Mouse (Mus musculus): ENCODE results near the gene Prr22.

The Prr22 gene

DNA sequence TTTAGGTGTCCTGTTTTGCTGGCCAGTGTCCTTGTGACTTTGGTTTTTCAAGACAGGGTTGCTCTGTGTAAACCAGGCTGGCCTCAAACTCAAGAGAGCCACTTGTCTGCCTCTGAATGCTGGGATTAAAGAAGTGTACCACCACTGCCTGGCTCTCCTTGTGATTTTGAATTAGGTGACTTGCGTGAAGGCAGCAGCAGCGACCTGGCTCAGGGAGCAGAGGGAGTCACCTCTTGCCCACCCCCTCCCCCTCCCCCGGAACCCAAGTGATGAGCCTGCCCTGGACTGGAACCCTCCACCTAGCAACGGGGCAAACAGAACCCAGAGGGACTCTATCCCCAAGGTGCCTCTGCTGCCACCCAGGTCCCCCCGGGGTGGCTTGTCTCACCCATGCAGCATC lies at the start of gene Prr22:
Prr22 (plus strand) TSS at position 301 of the 400 bp plus-strand sequence.
- DNase-seq (ENCODE audit: low read depth), result no peak

DNA sequence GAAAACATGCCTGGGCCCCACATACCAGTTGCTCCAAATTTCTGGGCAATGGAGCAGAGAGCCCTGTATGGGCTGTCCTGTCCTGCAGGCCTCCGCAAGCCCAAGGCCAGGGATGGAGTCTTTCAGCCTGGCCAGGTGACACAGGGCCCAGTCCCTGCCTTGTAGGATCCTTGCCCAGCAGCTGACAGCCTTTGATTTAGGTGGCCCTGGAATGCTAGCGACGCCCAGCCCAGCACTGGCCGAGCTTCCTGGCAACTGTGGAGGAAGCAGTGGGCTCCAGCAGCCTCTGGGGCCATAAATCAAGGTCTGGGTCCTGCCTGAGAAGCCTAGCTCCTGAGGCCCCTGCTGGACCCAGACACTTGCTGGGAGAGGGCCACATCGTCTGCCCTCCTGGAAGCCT lies 47.6 kb upstream of the Prr22 start:
- DNase-seq (ENCODE audit: low read depth), result no peak

DNA sequence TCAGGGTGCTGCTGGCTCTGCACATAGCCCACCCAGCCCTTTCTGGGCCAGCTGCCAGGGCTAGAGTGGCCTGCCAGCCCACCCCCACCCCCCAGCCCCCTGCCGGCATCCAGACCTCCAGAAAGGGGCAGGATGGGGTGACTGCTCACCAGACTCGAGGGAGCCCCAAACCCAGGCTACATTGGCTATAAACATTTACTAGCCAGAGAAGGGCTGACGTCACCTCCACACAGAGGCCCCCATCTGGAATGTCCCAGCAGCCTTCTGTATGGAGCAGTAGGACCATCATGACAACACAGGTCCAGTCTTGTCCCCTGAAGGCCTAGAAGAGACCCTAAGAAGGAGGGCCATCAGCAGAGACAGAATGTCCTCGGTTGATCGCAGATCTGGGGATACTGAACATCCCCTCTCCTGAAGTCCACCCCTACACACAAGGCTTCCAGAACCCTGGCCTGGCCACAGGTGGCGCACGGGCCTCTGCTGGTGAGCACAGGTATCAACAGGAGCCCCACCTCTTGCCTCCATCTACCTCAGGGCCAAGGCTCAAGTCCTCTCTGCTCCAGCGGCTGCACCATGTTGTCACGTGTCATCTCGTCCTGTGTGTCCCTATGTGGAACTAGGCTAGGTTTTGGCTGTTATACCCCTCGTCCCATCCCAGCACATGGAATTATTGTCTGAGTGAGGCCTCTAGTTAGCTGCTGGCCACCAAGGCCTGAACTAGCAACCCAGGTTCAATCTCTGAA lies 46.5 kb upstream of the Prr22 start:
- no peak for DNase-seq (ENCODE audit: low read depth)

DNA sequence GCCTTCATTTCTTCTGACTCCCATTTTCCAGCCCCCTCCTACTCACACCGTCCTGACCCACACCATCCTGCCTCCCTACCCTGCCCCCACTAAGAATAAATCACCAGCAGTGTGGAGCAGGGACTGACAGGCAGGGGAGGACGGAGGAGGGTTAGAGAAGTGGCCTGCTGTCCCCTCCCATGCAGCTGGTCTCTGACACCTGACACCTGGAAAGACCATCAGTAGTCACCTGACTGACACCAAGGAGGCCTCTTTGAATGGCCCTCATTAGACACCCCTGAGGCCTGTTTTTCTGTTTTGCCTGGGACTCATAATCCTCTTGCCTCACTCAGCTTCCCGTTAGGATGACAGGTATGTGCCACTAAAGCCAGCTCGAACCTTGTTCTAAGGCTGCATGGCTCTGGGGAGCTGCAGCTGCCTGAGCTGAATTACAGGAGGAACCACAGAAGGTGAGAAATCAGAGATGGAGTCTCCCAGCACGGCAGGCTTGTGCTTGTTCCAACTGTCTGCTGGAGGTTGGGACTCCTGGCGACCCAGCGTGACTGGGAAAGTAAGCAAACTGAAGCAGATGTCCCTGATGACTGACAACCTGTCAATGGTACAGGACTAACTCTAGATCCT lies 42.9 kb upstream of the Prr22 start:
- no peak for DNase-seq (ENCODE audit: low read depth)

DNA sequence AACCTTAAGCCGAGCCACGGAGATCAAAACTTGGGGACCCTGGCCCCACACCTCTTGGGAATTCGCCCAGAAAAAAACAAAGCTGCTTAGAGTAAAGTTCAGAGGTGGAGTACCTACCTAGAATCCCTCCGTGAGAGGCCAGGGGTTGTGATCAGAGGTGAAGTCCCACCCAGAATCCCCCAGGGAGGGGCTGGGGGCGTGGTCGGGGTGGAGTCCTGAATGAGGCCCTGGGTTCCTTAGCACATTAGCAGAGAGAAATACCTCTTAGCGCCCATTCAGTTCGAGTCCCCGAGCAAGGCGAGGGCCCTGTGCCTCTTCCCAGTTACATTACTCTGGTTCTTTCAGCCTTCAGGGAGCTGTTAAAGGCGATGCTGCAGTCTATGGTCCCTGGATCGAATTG lies 42.4 kb upstream of the Prr22 start:
- DNase-seq (ENCODE audit: low read depth), result no peak

DNA sequence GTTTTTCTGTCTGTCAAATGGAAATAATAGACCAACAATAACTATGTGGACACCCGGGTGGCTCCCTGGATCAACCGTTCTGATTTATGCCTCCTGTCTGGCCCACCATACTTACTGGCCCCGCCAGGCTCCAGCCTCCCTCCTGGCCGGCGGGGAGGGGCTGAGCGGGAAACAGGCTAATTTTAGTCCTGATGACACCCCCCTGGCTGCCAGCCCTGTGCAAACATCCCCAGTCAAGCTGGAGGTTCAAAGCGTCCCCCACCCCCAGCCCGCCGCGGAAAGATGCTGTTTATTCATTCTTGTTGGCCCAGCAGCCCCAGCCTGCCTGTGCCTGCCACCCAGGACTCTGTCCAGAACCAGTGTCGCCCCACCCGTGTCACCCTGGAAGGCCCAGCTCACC lies 41.9 kb upstream of the Prr22 start:
- no peak for DNase-seq (ENCODE audit: low read depth)

DNA sequence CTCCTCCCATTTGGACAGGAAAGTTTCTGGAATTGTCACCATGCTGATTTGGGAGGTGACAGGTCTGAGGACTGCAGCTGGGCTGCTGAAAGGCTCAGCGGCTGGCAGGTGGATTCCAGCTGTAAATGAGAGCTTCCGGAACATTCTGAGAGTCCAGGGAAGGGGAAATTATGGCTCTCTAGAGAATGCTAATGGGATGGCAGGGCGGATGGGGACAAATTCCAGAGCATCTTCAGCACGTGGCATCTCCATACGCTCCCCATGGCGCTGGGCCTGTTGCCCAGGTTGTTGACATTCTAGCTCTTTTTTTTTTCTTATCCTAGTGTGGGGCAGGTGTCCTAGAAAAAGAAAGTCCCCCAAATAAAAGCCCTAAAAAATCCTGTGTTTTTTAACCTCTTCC lies 40.9 kb upstream of the Prr22 start:
- no peak for DNase-seq (ENCODE audit: low read depth)

DNA sequence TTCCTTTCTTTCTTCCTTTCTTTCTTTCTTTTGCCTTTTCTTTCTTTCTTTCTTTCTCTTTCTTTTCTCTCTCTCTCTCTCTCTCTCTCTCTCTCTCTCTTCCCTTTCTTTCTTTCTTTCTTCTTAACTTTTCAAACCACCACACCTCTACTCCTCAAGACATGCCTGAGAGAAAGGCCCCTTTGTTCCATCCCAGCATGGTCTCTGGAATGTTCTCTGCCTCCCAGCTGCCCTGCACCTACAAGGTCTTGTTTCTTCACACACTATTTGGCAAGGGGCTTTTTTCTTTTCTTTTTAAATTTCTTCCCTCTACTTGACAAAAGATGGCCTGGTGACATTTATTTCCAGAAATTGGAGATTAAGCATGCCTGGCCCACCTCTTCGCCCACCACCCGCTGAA lies 40.4 kb upstream of the Prr22 start:
- no peak for DNase-seq (ENCODE audit: low read depth)

DNA sequence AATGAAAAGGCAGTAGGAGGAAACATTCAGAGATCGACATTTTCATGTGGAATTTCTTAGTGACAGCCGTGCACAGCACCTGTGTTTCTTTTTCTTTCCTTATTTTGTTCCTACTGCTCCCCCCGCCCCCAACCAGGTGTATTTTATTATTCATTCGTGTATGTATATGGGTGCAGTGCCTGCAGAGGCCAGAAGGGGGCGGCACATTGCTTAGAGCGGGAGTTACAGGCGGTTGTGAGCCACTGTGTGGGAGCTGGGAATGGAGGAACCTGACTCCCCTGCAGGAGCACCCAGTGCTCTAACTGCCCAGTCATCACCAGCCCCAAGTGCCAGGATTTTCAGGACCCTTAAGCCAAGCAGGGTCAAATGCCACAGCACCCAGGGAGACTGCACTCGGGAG lies 33.5 kb upstream of the Prr22 start:
- no peak for DNase-seq (ENCODE audit: low read depth)

DNA sequence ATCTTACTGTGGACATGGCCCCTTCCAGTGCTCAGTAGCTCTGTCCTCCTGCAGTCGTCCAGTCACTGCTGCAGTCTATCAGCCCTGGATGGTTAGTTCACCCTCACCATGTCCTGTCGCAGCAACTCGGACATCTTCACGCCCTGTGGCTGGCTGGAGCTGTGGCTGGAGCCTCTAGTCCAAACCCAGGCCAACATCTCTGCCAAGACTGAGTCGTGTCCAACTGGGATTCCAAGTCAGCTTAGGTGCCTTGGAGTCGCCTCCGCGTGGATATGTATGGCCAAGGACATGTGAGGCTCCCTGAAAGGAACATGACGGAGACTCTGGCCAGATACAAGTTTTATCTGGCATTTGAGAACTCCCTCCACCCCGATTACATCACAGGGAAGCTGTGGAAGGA lies 31.8 kb upstream of the Prr22 start:
- no peak for DNase-seq (ENCODE audit: low read depth)

DNA sequence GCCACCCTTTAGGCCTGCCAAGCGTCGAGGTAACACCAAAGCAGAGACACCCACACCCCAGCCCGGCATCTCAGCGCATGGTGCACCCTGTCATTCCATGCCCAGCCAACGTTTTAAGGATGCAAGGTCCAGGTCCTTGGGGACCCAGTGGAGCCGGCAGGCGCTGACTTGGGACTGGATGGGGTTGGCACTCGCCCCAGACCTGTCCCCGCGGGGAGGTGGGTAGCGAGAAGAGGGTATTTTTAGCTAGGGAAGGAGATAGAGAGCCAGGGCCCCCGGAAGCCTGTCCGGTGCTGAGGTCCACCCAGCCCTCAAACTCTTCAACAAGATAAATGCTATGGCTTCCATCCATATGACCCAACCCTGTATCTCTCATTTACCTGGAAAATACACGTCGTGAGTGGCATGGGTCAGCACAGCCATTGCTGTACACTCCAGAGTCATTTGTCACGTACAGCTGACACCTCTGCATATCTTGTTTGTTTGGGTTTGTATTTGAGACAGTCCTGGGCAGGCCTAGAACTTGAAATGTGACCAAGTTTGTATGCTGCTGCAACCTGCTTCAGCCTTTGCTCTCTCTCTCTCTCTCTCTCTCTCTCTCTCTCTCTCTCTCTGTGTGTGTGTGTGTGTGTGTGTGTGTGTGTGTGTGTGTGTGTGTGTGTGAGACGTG lies 29.8 kb upstream of the Prr22 start:
- no peak for DNase-seq (ENCODE audit: low read depth)

DNA sequence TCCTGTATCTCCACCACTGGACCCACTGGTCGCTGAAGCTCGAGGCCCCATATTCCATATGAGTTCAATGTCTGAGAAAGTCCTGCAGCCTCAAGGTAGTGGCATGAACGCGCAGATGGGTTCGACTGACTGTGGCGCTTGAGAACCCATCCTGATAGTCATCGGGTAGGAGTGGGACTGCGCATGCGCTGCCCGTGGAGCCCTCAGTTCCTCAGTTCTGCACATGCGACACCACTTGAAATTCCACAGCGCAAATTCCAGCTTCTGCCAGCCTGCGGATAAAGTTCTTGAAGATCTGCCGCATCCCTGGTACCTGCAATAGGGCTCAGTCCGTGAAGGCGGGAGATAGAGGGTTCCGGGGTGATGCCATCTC lies 29.3 kb upstream of the Prr22 start:
- DNase-seq (ENCODE audit: low read depth), result no peak

DNA sequence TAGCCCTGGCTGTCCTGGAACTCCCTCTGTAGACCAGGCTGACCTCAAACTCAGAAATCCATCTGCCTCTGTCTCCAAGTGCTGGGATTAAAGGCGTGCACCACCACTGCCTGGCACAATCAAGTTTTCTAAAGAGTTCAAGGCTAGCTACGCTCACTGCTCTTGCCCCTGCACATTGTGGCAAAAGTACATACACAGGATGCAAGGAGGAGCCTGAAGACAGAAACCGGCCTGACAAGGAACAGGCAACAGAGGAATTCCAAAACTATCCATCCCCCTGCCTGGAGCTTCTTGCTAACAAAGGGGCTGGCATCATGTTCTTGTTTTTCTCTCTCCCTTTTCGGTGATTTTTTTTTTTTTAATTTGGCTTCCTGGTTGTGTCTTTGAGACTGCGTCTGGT lies 25.9 kb upstream of the Prr22 start:
- no peak for DNase-seq (ENCODE audit: low read depth)

DNA sequence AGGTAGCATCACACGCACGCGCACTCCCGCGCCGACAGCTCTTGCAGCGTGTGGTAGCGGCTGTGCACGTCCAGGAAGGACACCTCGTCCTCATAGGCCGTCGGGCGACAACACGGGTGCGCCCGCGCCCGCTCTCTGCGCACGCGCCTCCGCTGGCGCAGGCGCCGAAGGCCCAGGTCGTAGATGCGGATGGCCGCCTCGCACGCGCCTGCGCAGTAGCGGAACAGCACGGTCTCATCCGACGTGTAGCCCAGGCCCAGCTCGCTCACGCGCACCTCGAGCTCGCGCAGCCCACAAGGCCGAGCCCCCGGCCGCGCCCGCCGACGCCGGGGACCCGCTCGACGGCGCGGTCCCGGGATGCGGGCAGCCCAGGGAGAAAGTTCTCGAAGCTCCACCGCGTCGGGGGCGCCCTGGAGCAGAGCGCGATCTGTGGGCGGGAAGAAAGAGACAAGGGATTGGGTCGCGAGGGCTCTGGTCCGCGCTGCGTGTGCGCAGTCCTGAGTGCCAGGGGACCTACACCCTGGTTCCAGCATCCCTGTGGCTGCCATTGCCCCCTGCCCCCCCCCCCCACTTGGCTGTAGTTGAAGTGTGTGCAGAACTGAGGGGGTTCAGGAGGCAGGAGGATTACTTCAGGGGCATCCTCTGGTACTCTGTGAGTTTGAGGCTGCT lies 18.5 kb upstream of the Prr22 start:
- no peak for DNase-seq (ENCODE audit: low read depth)

DNA sequence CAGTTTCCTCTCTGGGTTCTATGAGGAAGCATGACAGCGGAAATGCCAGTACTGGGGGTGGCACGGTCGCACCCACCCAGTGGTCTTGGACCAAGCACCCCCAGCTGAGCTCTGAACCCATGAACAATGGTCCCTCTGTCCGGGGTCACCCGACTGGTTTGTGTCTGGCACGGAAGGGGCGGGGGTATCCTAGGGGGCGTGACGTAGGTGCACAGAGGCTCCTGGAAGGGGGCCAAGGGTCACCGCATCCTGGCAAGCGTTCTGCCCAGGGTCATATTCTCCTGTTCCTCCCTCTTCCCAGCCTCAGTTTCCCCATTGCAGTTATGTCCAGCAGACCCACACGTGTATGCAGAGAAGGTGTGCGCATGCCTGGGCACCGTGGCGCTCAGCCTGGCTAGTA lies 16.6 kb upstream of the Prr22 start:
- no peak for DNase-seq (ENCODE audit: low read depth)

DNA sequence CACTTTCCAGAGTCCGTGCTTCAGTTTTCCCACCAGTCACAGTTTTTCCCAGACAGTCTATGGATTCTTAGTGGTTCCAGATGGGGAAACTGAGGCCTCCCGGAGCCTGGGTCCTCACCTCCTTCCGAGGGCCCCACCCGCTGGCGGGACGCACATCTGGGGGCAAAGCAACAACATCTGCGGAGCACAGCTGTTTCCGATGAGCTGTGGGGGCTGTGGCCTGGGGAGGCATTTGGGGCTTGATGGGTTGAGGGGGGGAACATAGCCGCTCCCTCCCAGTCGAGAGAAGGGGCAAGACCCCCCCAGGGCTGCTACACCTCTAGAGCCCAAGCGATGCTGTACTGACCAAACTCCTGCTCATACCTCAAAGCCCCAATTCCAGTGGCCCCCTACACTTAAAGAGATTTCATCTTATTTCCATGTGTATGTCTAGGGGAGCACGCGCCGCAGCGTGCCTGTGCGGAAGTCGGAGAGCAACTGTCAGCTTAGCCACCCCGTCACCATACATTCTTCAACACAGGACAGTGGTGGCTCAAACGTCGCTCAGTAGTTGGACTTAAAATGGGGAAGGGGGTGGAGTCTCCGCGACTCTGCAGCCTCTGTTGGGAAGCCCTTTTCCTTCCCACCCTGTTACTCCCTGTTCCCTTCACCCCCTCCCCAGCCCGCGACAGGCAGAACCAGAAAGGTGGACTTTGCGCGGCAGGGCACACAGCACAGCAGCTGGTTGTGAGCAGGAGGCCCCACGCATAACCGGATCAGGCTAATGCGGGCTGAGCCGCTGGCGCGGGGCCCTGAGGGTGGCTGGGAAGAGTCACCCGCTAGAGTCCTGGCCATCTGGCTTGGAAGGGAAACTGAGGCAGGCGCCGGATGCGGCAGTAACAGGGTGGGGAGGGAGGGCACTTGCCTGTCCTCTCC lies 15.5 kb upstream of the Prr22 start:
- DNase-seq (ENCODE audit: low read depth), result no peak

DNA sequence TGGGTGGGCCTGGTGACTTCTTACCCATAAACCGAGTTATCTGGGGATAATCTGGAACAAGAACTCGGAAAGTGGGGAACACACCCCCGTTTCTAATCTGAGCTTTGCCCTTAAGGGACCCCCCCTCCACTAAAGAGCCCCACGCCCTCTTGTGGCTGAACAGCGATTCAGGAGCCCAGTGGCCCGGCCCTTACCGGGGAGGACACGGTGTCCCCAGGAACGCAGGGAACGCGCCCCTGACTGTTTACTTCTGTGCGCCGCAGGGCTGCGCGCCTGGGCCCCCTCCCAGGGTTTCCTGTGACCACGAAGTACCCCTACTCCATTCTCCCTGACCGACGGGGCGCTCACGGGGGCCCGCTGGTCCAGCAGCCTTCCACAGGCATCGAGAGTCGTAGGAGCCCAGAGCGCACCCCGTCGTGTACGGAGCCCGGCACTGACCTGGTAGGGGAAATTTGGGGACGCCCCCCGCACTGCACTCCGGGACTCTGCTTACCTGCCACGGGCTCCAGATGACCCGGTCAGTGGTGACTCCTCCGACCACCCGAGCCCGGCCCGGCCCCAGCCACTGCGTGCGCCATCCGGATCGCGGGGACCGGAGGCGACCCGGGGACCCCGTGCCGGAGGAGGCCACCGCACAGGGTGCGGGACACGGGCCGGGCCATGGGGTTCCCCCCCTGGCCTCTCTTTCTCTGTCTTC lies 13.2 kb upstream of the Prr22 start:
- no peak for DNase-seq (ENCODE audit: low read depth)

DNA sequence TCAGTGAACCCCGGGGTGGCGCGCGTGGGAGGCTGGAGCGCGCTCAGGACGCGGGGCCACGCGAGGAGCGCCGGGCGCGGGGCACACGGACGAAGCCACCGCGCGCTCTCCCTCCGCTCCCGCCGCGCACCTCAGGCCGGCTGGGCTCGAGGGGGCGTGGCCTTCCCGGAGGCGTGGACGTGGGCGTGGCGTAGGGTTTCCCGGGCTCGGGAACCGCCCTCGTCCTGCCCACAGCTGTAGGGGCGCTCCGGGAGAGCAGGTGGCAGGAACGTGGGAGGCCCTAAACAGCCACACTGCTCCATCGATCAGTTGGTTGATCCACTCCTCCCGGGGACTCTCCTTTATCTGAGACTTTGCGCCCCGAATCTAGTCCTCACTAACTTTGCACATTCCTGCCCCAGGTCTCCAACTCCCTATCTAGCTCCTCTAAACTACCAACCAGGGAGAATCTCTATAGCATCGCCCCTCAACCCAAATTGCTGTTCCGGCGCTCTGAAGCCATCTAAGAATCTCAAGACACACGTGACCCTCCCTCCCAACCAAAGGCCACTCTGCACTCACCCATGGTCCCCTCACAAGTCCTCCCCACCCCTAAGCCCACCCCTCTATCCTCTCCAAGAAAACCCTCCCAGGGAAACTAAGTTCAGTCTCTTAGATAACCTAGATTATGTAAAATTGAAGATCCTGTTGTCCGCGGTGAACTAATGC lies 12.5 kb upstream of the Prr22 start, which contains the start of gene Nrtn:
Nrtn (minus strand) TSS at position 115 of the 708 bp plus-strand sequence.
- peak; percentile 60 for DNase-seq (ENCODE audit: low read depth)

DNA sequence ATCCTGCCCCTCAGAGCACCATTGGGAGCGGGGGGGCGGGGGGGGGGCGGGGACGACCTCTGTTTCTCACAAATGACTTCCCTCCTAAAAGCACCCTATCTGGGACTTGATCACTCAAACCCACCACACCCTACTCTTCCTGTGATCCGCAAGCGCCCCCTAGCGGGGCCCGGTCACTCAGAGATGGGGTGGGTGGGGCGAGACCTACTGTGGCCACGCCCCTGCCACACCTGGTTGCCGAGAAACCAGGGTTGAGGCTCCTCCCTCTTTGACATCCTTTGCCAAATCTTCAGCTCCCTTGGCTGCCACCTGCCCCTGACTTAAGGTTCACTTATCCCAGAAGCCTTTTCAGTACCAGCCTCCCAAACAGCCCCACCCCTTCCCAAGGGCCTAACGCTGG lies 11.9 kb upstream of the Prr22 start:
- DNase-seq (ENCODE audit: low read depth), result peak; percentile 66

DNA sequence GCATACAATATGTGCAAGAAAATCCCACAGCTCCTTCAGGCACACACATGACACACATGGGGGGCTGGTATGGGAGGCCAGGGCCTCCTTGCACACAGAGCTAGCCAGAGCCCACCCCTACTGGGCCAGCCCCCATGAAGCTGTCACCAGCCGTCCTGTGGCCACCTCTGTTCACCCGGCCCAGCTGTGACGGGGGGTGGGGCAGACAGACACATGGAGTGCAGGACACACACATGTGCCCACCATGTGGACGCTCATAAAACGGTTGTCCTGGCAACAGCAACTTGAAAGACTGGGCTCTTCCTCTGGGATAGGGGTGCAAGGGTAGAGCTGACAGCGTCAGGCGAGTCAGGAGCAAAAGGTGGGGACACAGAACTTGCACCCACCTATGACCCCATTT lies 10.8 kb upstream of the Prr22 start:
- no peak for DNase-seq (ENCODE audit: low read depth)

DNA sequence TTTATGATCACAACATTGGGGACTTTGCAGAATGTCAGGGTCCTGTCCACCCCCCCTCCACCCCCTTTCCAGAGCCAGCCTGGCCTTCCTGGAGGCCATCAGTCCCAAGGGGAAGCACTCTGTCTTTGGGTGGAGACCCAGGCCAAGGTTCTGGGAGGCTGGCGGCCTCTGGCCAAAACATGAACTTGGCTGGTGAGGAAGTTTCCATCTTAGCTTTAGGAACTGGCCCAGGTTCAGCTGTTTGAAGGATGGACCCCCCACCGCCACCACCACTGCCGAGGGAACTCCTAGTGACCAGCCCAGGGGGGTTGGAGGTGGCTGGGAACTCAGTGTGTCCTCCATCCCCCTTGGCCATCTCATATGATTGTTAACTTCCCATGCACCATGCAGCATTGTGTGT lies 9.0 kb upstream of the Prr22 start:
- DNase-seq (ENCODE audit: low read depth), result no peak

Data from c-Kit-positive CD71-negative TER-119-negative erythroid progenitor cells, embryonic 14.5 days (primary cell).